Mouse (Mus musculus) hindbrain, embryonic 13.5 days (tissue): ENCODE data around the gene Cdk17. TPM values are rescaled to one million over a fixed set of nuclear protein-coding genes. Genes with fewer than 3 reads are reported as not detected.

Source experiments
- ATAC-seq: fragments of 200-750 bp; cut with Nextera tagmentation; 2 replicates; pipeline ENCODE4 v1.8.0; 2017; ENCODE audit warnings: moderate TSS enrichment; ENCODE audit not compliant: low FRiP score
- H3K27ac ChIP-seq: fragments of 300-500 bp; sonication (generic); 2 replicates; pipeline ENCODE4 v1.5.1; 2015; ENCODE audit warnings: inconsistent platforms, mild to moderate bottlenecking, moderate library complexity
- H3K27me3 ChIP-seq: fragments of 300-500 bp; sonication (generic); 2 replicates; pipeline ENCODE4 v1.6.1; 2015; ENCODE audit warnings: mild to moderate bottlenecking, inconsistent platforms
- H3K36me3 ChIP-seq: fragments of 300-500 bp; sonication (generic); 2 replicates; pipeline ENCODE4 v1.6.1; 2015; ENCODE audit warnings: mild to moderate bottlenecking, inconsistent platforms
- H3K4me1 ChIP-seq: fragments of 300-500 bp; sonication (generic); replicated peaks from 2 replicates; pipeline ENCODE4 v1.6.1; 2015; ENCODE audit warnings: inconsistent platforms
- H3K4me2 ChIP-seq: fragments of 300-500 bp; sonication (generic); 2 replicates; pipeline ENCODE4 v1.6.1; 2015; ENCODE audit warnings: inconsistent platforms, mild to moderate bottlenecking, moderate library complexity
- H3K4me3 ChIP-seq: fragments of 300-500 bp; sonication (generic); 2 replicates; pipeline ENCODE4 v1.5.1; 2015; ENCODE audit warnings: mild to moderate bottlenecking, inconsistent platforms
- H3K9ac ChIP-seq: fragments of 300-500 bp; sonication (generic); 2 replicates; pipeline ENCODE4 v1.6.1; 2015; ENCODE audit warnings: mild to moderate bottlenecking, inconsistent platforms
- H3K9me3 ChIP-seq: fragments of 300-500 bp; sonication (generic); 2 replicates; pipeline ENCODE4 v1.6.1; 2016; ENCODE audit warnings: inconsistent platforms
- WGBS: fragments of 180-500 bp; shearing (Covaris S2); methylation state at CpG from one replicate; pipeline ENCODE4 v1.1.7; 2015; 5-methylcytosine and 5-hydroxymethylcytosine counted together
- polyA plus RNA-seq: library from polyadenylated mRNA; unstranded; fragments of >200 nt; fragmentation: Nextera tagmentation; extraction: Ambion mirVana; gene quantifications from 2 replicates; pipeline ENCODE4 v1.2.1, GENCODE M21; 2015

The Cdk17 gene
- polyA plus RNA-seq, 1 experiment from 2014 or later: 47.8 TPM

- H3K36me3 ChIP-seq: no peaks in the 10 kb centered on the region
- 73% methylated on average over 8 of the region's 8 CpGs for WGBS
- H3K27me3 ChIP-seq: no peaks in the 10 kb centered on the region
- H3K4me3 ChIP-seq: no peak overlapping the region
- H3K9ac ChIP-seq: no peak overlapping the region
- H3K4me2 ChIP-seq: no peak overlapping the region
- H3K4me1 ChIP-seq: peaks cover 7% of the 10 kb centered on the region
- no peaks in the 10 kb centered on the region for H3K9me3 ChIP-seq
- ATAC-seq: no peak
- H3K27ac ChIP-seq: no peak overlapping the region
Observed at GRCm38 (mm10) chr10:93184351-93184976, 23.8 kb downstream of the Cdk17 start.

DNA sequence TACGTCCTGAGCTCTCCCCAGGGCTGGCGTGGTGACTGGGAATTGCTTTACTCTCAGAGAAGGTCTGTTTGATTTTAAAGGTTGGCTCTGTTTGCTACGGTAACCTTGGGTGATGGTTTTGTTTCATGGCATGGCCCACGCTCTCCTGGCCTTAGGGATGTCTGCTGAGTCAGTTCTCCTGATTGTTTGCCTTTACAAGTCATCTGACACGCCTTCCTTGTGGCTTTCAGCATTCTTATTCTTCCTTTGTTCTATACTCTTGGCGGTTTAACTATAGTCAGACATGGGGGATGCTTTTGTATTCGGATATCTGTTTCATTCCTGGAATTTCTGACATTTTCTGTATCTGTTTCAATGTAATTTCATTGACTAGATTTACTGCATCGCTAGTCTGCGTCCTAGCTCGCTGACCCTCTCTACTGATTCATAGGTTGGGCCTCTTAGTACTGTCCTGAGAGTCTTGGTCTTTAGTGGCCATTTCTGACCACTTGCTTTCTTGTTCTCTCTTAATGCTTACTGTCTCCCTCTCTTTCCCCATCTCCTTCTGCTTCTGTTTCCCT is 27.8 kb downstream of the Cdk17 start:
- 35% methylated on average over 10 of the region's 10 CpGs for WGBS
- no peaks in the 10 kb centered on the region for H3K9me3 ChIP-seq
- H3K4me3 ChIP-seq: no peak overlapping the region
- no peak overlapping the region for H3K27ac ChIP-seq
- ATAC-seq: no peak
- peaks cover 3% of the 10 kb centered on the region; the same call in 1 of the 2 replicates for H3K36me3 ChIP-seq
- no peak overlapping the region for H3K9ac ChIP-seq
- peaks cover 23% of the 10 kb centered on the region for H3K4me1 ChIP-seq
- H3K4me2 ChIP-seq: no peak overlapping the region
- H3K27me3 ChIP-seq: no peaks in the 10 kb centered on the region

- H3K27ac ChIP-seq: peak overlapping the region; percentile 23; the same call in 1 of the 2 replicates
- no peaks in the 10 kb centered on the region for H3K9me3 ChIP-seq
- no peak overlapping the region for H3K9ac ChIP-seq
- no peak overlapping the region for H3K4me2 ChIP-seq
- peaks cover 3% of the 10 kb centered on the region; the same call in 1 of the 2 replicates for H3K36me3 ChIP-seq
- H3K4me1 ChIP-seq: peaks cover 36% of the 10 kb centered on the region
- no peaks in the 10 kb centered on the region for H3K27me3 ChIP-seq
- no peak for ATAC-seq
- WGBS: 78% methylated on average over 8 of the region's 8 CpGs
- no peak overlapping the region for H3K4me3 ChIP-seq
Observed at GRCm38 (mm10) chr10:93190475-93191262, 30.0 kb downstream of the Cdk17 start.

DNA sequence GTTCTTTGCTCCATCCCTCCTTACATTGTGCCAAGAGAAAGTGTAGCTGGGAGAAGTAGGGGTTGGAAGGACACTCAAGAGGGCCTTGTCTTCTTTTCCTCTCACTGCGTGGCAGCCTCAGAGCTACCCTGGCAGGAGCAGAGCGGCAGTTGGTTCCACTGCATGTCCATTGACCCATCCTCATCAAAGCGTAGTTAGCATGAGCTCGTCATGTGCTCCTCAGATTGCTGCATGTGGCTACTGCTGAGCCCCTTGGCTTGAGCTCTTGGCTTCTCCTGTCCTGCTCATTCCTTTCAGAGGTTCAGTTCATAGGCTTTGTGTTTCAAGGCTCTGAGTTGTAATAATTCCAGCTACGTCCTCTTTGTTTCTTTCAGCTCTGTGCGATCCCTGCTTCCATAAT is 36.4 kb downstream of the Cdk17 start:
- Histone ChIP-seq H3K27me3 (no peaks in the 10 kb centered on the region), H3K27ac (no peak overlapping the region), H3K4me2 (no peak overlapping the region), H3K9ac (no peak overlapping the region), H3K9me3 (no peaks in the 10 kb centered on the region), H3K4me3 (no peak overlapping the region), H3K36me3 (peaks cover 10% of the 10 kb centered on the region), H3K4me1 (peaks cover 21% of the 10 kb centered on the region)
- no peak for ATAC-seq
- 91% methylated on average over 6 of the region's 6 CpGs for WGBS

- no peaks in the 10 kb centered on the region for H3K27me3 ChIP-seq
- no peak overlapping the region for H3K9ac ChIP-seq
- 86% methylated on average over 3 of the region's 3 CpGs for WGBS
Observed at GRCm38 (mm10) chr10:93198958-93199357, 38.3 kb downstream of the Cdk17 start.

DNA sequence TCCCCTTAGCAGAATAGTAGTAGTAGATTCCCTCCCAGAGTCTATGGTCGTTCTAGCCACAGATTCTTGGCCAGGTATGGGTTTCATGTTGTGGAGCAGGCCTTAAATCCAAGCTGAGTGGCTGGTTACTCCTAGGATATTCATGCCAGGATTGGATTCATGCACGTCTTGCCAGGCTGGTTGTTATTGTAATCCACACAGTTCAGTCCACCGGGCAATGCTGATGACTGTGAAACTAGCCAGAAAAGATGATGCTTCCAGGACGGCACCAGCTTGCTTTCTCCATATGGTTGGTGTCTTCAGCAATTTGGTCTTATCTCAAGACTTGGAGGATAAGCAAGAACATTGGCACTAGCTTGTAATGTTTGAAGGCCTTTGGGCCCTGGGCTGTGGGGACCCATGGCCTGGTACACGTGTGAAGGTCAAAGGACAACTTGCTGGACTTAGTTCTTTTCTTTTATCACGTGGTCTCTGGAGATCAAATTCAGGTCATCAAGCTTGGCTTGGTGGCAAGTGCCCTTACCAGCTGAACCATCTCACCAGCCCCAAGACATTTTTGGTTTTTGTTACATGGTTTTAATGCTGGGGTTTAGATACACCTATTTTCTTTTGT is 41.3 kb downstream of the Cdk17 start:
- H3K9ac ChIP-seq: no peak overlapping the region
- H3K9me3 ChIP-seq: no peaks in the 10 kb centered on the region
- no peaks in the 10 kb centered on the region for H3K27me3 ChIP-seq
- H3K27ac ChIP-seq: no peak overlapping the region
- no peak for ATAC-seq
- H3K36me3 ChIP-seq: peaks cover 10% of the 10 kb centered on the region
- WGBS: 94% methylated on average over 6 of the region's 6 CpGs
- H3K4me2 ChIP-seq: no peak overlapping the region
- H3K4me1 ChIP-seq: peaks cover 2% of the 10 kb centered on the region
- H3K4me3 ChIP-seq: no peak overlapping the region

More at GRCm38 (mm10) chr10:93198958-93199357, 38.3 kb downstream of the Cdk17 start:
- no peak overlapping the region for H3K4me3 ChIP-seq
- peaks cover 20% of the 10 kb centered on the region for H3K4me1 ChIP-seq
- no peak for ATAC-seq
- no peak overlapping the region for H3K4me2 ChIP-seq
- H3K27ac ChIP-seq: no peak overlapping the region
- peaks cover 10% of the 10 kb centered on the region for H3K36me3 ChIP-seq
- H3K9me3 ChIP-seq: no peaks in the 10 kb centered on the region

DNA sequence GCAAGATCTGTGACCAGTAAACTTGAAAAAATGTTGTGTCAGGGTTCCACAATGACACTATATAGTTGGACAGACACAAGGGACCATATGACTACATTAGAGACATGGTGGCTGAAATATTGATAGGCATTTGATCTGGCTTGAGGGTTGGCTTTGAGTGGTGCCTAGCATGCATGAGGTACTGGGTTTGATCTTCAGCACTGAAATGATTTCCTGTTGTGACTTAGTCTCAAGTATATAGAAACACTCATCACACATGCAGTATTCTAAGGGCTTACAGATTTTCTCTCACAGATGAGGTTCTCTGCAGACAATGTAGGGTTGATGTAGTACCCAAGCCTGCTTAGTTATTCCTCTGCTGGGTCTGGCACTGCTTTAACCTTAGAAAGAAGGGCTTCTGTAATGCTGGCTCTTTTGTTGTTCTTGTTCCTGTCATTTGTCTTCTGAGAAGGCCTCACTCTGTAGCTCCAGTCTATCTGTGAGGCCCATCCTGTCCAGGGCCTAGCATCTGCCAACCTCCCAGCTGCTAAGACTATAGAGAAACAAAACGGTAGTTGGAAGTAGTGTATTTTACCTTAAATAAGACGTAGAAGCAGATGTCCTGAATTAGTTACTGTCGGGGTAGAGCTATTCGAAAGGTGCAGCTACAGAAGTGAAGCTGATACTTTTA is 44.7 kb downstream of the Cdk17 start:
- Histone ChIP-seq H3K9me3 (no peaks in the 10 kb centered on the region), H3K4me3 (no peak overlapping the region), H3K4me1 (peaks cover 2% of the 10 kb centered on the region; the same call in 1 of the 2 replicates), H3K36me3 (no peaks in the 10 kb centered on the region), H3K4me2 (no peak overlapping the region), H3K27ac (no peak overlapping the region), H3K27me3 (no peaks in the 10 kb centered on the region), H3K9ac (no peak overlapping the region)
- 84% methylated on average over 4 of the region's 4 CpGs for WGBS
- ATAC-seq: no peak

GRCm38 (mm10) chr10:93207176-93207575 is 46.5 kb downstream of the Cdk17 start:
- Histone ChIP-seq H3K4me3 (no peak overlapping the region), H3K27ac (no peak overlapping the region), H3K9ac (no peak overlapping the region), H3K4me1 (peaks cover 2% of the 10 kb centered on the region), H3K9me3 (no peaks in the 10 kb centered on the region), H3K36me3 (0 out of 2 replicates have a peak, but pooled peaks cover 4% of the 10 kb centered on the region), H3K4me2 (no peak overlapping the region), H3K27me3 (no peaks in the 10 kb centered on the region)
- 91% methylated on average over 5 of the region's 5 CpGs for WGBS
- no peak for ATAC-seq

GRCm38 (mm10) chr10:93212699-93213098 is 52.0 kb downstream of the Cdk17 start:
- Histone ChIP-seq H3K4me2 (no peak overlapping the region), H3K27me3 (no peaks in the 10 kb centered on the region), H3K4me1 (peaks cover 6% of the 10 kb centered on the region), H3K4me3 (no peak overlapping the region), H3K27ac (no peak overlapping the region), H3K36me3 (peaks cover 44% of the 10 kb centered on the region), H3K9ac (no peak overlapping the region), H3K9me3 (no peaks in the 10 kb centered on the region)
- whole genome bisulfite sequencing: 92% methylated on average over 2 of the region's 2 CpGs
- no peak for ATAC-seq

DNA sequence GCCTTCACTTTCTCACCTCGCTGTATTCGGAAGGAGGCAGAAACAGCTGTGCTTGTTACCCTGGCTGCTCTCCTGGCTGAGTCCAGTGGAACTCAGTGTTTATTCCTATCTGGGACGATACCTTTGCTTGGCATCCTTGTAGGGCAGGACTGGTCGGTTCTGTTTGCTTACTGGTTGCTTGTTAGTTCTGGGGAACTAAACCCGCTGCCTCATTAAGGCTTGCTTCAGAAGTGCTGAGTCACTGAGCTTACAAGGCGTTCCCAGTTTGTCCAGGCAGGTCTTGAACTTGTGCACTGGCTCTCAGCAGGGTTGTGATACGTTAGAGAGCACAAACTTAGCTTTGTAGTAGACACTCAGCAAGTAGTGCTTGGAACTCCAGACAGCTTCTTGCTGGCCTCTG is 52.7 kb downstream of the Cdk17 start:
- no peak overlapping the region for H3K4me2 ChIP-seq
- H3K36me3 ChIP-seq: peaks cover 51% of the 10 kb centered on the region
- WGBS: 89% methylated on average over 7 of the region's 7 CpGs
- H3K9me3 ChIP-seq: no peaks in the 10 kb centered on the region
- peaks cover 6% of the 10 kb centered on the region; the same call in 1 of the 2 replicates for H3K4me1 ChIP-seq
- H3K4me3 ChIP-seq: no peak overlapping the region
- H3K27ac ChIP-seq: no peak overlapping the region
- no peaks in the 10 kb centered on the region for H3K27me3 ChIP-seq
- no peak for ATAC-seq
- no peak overlapping the region for H3K9ac ChIP-seq

GRCm38 (mm10) chr10:93214251-93214650 is 53.6 kb downstream of the Cdk17 start:
- WGBS: 72% methylated on average over 4 of the region's 4 CpGs
- Histone ChIP-seq H3K4me2 (no peak overlapping the region), H3K9ac (no peak overlapping the region), H3K4me1 (peaks cover 4% of the 10 kb centered on the region; the same call in 1 of the 2 replicates), H3K36me3 (peaks cover 55% of the 10 kb centered on the region), H3K27ac (no peak overlapping the region), H3K4me3 (no peak overlapping the region), H3K9me3 (no peaks in the 10 kb centered on the region), H3K27me3 (no peaks in the 10 kb centered on the region)
- no peak for ATAC-seq
